Mouse (Mus musculus): ENCODE results near the gene Agtrap. TPM values are rescaled to one million over a fixed set of nuclear protein-coding genes. Genes with fewer than 3 reads are reported as not detected.

Agtrap gene
- polyA plus RNA-seq, 1 experiment from 2014 or later: 31.5 TPM

GRCm38 (mm10) chr4:148040933-148041610 is 46.8 kb downstream of the Agtrap start:
- Histone ChIP-seq H3K27me3 (ENCODE audit: insufficient read depth, low read length) (no peaks in the 10 kb centered on the region), H3K36me3 (ENCODE audit: insufficient read depth, low read length) (peaks cover 19% of the 10 kb centered on the region), H3K4me3 (ENCODE audit: low read length) (peak overlapping the region; percentile 54), H3K4me1 (ENCODE audit: insufficient read depth, low read length) (peaks cover 39% of the 10 kb centered on the region), H3K9ac (replicated peaks; ENCODE audit: low read length) (peak overlapping the region; percentile 67), H3K27ac (ENCODE audit: low read length) (peak overlapping the region; percentile 93), H3K4me2 (replicated peaks; ENCODE audit: low read depth, low read length) (peak overlapping the region; percentile 88), H3K9me3 (ENCODE audit: low read length) (no peaks in the 10 kb centered on the region)
- 0% methylated on average over 19 of the region's 19 CpGs for WGBS
- peak; percentile 66 for ATAC-seq (ENCODE audit: low FRiP score, low TSS enrichment)

- peak overlapping the region; percentile 93 for H3K27ac ChIP-seq (ENCODE audit: low read length)
- H3K9ac ChIP-seq (replicated peaks; ENCODE audit: low read length): peak overlapping the region; percentile 69
- ATAC-seq (ENCODE audit: low FRiP score, low TSS enrichment): no peak
- peaks cover 39% of the 10 kb centered on the region for H3K4me1 ChIP-seq (ENCODE audit: insufficient read depth, low read length)
- whole genome bisulfite sequencing: 60% methylated on average over 15 of the region's 15 CpGs
- H3K9me3 ChIP-seq (ENCODE audit: low read length): no peaks in the 10 kb centered on the region
- no peaks in the 10 kb centered on the region for H3K27me3 ChIP-seq (ENCODE audit: insufficient read depth, low read length)
- H3K36me3 ChIP-seq (ENCODE audit: insufficient read depth, low read length): peaks cover 20% of the 10 kb centered on the region
- peak overlapping the region; percentile 72 for H3K4me3 ChIP-seq (ENCODE audit: low read length)
- peak overlapping the region; percentile 88 for H3K4me2 ChIP-seq (replicated peaks; ENCODE audit: low read depth, low read length)
Measured at GRCm38 (mm10) chr4:148040029-148040830, 47.6 kb downstream of the Agtrap start.

DNA sequence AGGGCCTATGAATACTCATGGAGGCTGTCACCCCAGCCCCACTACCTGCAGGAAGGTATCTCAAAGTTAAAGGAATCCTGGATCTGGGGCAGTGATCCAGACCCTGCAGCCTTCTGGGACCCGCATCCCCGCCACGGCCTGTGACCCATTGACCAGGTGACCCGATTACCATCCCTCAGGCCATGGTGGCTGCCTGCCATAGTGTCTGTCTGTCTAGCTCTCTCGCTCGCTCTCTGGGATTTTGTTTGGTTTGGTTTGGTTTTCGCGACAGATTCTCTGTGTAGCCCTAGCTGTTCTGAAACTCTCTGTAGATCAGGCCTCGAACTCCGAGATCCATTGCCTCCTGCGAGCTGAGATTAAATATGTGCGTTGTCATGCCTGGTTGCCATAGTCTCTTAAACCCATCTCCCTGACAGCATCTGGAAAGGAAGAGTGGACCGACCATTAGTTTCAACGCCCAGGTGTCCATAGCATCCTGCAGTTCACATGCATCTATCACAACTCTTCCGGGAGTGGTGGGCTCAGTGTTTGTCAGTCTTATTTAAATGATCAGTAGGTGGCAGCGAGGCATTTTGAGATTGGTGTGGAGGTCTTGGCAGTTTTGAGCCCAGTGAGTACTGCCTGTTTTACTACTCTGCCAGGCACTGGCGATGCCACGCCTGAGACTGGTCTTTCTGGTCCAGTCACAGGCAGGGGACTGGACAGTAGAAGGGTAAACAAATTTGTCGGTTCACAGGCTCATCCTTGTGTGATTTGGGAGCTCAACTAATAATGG is 48.4 kb downstream of the Agtrap start:
- Histone ChIP-seq H3K9me3 (ENCODE audit: low read length) (no peaks in the 10 kb centered on the region), H3K36me3 (ENCODE audit: insufficient read depth, low read length) (peaks cover 17% of the 10 kb centered on the region), H3K27me3 (ENCODE audit: insufficient read depth, low read length) (no peaks in the 10 kb centered on the region), H3K27ac (ENCODE audit: low read length) (peak overlapping the region; percentile 93), H3K4me2 (replicated peaks; ENCODE audit: low read depth, low read length) (peak overlapping the region; percentile 88), H3K4me1 (ENCODE audit: insufficient read depth, low read length) (peaks cover 39% of the 10 kb centered on the region), H3K9ac (replicated peaks; ENCODE audit: low read length) (peak overlapping the region; percentile 69), H3K4me3 (ENCODE audit: low read length) (peak overlapping the region; percentile 72)
- WGBS: 19% methylated on average over 19 of the region's 19 CpGs
- no peak for ATAC-seq (ENCODE audit: low FRiP score, low TSS enrichment)

- ATAC-seq (ENCODE audit: low FRiP score, low TSS enrichment): peak; percentile 94
- H3K4me2 ChIP-seq (replicated peaks; ENCODE audit: low read depth, low read length): peak within 1 kb of the TSS; percentile 88
- peak within 1 kb of the TSS; percentile 72 for H3K4me3 ChIP-seq (ENCODE audit: low read length)
- H3K9me3 ChIP-seq (ENCODE audit: low read length): no peaks in the 10 kb centered on the region
- H3K4me1 ChIP-seq (ENCODE audit: insufficient read depth, low read length): peaks cover 39% of the 10 kb centered on the region
- H3K36me3 ChIP-seq (ENCODE audit: insufficient read depth, low read length): 0 out of 2 replicates have a peak, but pooled peaks cover 10% of the 10 kb centered on the region
- no peaks in the 10 kb centered on the region for H3K27me3 ChIP-seq (ENCODE audit: insufficient read depth, low read length)
- H3K9ac ChIP-seq (replicated peaks; ENCODE audit: low read length): peak within 1 kb of the TSS; percentile 77
- H3K27ac ChIP-seq (ENCODE audit: low read length): peak within 1 kb of the TSS; percentile 93
- under 1% methylated on average over 53 of the region's 54 CpGs for WGBS
Measured at GRCm38 (mm10) chr4:148038600-148039253, 49.1 kb downstream of the Agtrap start, which contains the start of the genes Clcn6 and Mthfr. Gene Clcn6 (minus strand): TSS chr4:148038821. Gene Mthfr (plus strand): TSS chr4:148039077.

GRCm38 (mm10) chr4:148038079-148038599 is 49.7 kb downstream of the Agtrap start:
- peak overlapping the region; percentile 76 for H3K27ac ChIP-seq (ENCODE audit: low read length)
- peaks cover 39% of the 10 kb centered on the region for H3K4me1 ChIP-seq (ENCODE audit: insufficient read depth, low read length)
- 0 out of 2 replicates have a peak, but pooled peaks cover 10% of the 10 kb centered on the region for H3K36me3 ChIP-seq (ENCODE audit: insufficient read depth, low read length)
- H3K4me2 ChIP-seq (replicated peaks; ENCODE audit: low read depth, low read length): peak overlapping the region; percentile 84
- no peaks in the 10 kb centered on the region for H3K27me3 ChIP-seq (ENCODE audit: insufficient read depth, low read length)
- no peaks in the 10 kb centered on the region for H3K9me3 ChIP-seq (ENCODE audit: low read length)
- H3K4me3 ChIP-seq (ENCODE audit: low read length): peak overlapping the region; percentile 72
- no peak for ATAC-seq (ENCODE audit: low FRiP score, low TSS enrichment)
- WGBS: 7% methylated on average over 26 of the region's 26 CpGs
- peak overlapping the region; percentile 77 for H3K9ac ChIP-seq (replicated peaks; ENCODE audit: low read length)

DNA sequence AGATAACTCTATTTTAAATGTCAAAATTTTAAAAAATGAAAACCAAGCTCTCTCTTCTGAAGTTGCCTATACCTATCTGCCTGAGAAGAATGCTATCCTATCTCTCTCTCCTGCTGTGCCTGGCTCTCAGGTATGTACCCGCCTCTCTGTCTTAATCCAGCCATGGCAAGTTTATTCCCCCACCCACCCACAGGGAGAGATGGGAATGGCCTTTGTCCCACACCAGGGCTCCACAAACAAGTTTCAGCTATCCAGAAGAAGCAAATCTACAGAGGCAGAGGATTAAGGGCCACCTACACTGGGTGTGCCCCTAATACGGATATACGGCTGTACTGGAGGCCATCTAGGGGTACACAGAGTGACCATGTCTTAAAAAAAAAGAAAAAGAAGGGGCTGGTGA is 52.4 kb downstream of the Agtrap start:
- H3K36me3 ChIP-seq (ENCODE audit: insufficient read depth, low read length): 0 out of 2 replicates have a peak, but pooled peaks cover 12% of the 10 kb centered on the region
- H3K9me3 ChIP-seq (ENCODE audit: low read length): no peaks in the 10 kb centered on the region
- H3K4me2 ChIP-seq (replicated peaks; ENCODE audit: low read depth, low read length): no peak overlapping the region
- no peak overlapping the region for H3K9ac ChIP-seq (replicated peaks; ENCODE audit: low read length)
- no peak overlapping the region for H3K27ac ChIP-seq (ENCODE audit: low read length)
- peaks cover 19% of the 10 kb centered on the region for H3K4me1 ChIP-seq (ENCODE audit: insufficient read depth, low read length)
- no peak for ATAC-seq (ENCODE audit: low FRiP score, low TSS enrichment)
- H3K4me3 ChIP-seq (ENCODE audit: low read length): no peak overlapping the region
- WGBS: 87% methylated on average over 3 of the region's 3 CpGs
- H3K27me3 ChIP-seq (ENCODE audit: insufficient read depth, low read length): no peaks in the 10 kb centered on the region

- Histone ChIP-seq H3K4me3 (ENCODE audit: low read length) (no peak overlapping the region), H3K27ac (ENCODE audit: low read length) (no peak overlapping the region), H3K4me1 (ENCODE audit: insufficient read depth, low read length) (peaks cover 6% of the 10 kb centered on the region), H3K4me2 (replicated peaks; ENCODE audit: low read depth, low read length) (no peak overlapping the region), H3K27me3 (ENCODE audit: insufficient read depth, low read length) (no peaks in the 10 kb centered on the region), H3K36me3 (ENCODE audit: insufficient read depth, low read length) (peaks cover 18% of the 10 kb centered on the region; the same call in 1 of the 2 replicates), H3K9me3 (ENCODE audit: low read length) (no peaks in the 10 kb centered on the region), H3K9ac (replicated peaks; ENCODE audit: low read length) (no peak overlapping the region)
- no peak for ATAC-seq (ENCODE audit: low FRiP score, low TSS enrichment)
- 80% methylated on average over 7 of the region's 7 CpGs for WGBS
Measured at GRCm38 (mm10) chr4:148033858-148034410, 53.9 kb downstream of the Agtrap start.

DNA sequence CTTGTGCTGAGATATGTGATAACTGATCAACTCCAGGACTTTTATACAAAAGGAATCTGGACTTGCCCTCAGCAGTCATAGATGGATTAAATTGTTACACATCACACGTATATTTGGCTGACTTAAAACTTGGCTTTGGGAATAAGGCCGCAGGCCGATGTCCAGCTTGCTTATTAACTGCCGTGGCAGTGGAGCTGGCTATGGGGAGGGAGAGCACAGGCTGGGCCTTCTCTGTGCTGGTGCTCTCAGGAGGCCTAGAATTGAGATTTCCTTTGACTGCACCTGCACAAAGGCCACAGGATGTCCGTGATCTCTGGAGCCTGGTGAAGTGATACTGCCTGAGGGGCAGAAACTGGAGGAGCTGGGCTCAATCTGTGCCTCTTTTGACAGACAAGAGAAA is 57.3 kb downstream of the Agtrap start:
- peak; percentile 34; the same call in 1 of the 2 replicates for ATAC-seq (ENCODE audit: low FRiP score, low TSS enrichment)
- Histone ChIP-seq H3K4me3 (ENCODE audit: low read length) (no peak overlapping the region), H3K36me3 (ENCODE audit: insufficient read depth, low read length) (peaks cover 19% of the 10 kb centered on the region), H3K4me1 (ENCODE audit: insufficient read depth, low read length) (no peaks in the 10 kb centered on the region), H3K4me2 (replicated peaks; ENCODE audit: low read depth, low read length) (no peak overlapping the region), H3K27ac (ENCODE audit: low read length) (no peak overlapping the region), H3K9ac (replicated peaks; ENCODE audit: low read length) (no peak overlapping the region), H3K27me3 (ENCODE audit: insufficient read depth, low read length) (no peaks in the 10 kb centered on the region), H3K9me3 (ENCODE audit: low read length) (no peaks in the 10 kb centered on the region)
- 71% methylated on average over 5 of the region's 5 CpGs for WGBS

- no peak overlapping the region for H3K4me2 ChIP-seq (replicated peaks; ENCODE audit: low read depth, low read length)
- no peaks in the 10 kb centered on the region for H3K27me3 ChIP-seq (ENCODE audit: insufficient read depth, low read length)
- H3K27ac ChIP-seq (ENCODE audit: low read length): no peak overlapping the region
- H3K4me1 ChIP-seq (ENCODE audit: insufficient read depth, low read length): no peaks in the 10 kb centered on the region
- H3K9ac ChIP-seq (replicated peaks; ENCODE audit: low read length): no peak overlapping the region
- H3K4me3 ChIP-seq (ENCODE audit: low read length): no peak overlapping the region
- no peaks in the 10 kb centered on the region for H3K9me3 ChIP-seq (ENCODE audit: low read length)
- no peak for ATAC-seq (ENCODE audit: low FRiP score, low TSS enrichment)
- 93% methylated on average over 7 of the region's 7 CpGs for WGBS
- H3K36me3 ChIP-seq (ENCODE audit: insufficient read depth, low read length): peaks cover 30% of the 10 kb centered on the region
Measured at GRCm38 (mm10) chr4:148029297-148029696, 58.5 kb downstream of the Agtrap start.

Measured in kidney, embryonic 16.5 days (tissue).